Mouse (Mus musculus): Measurements from ENCODE around the gene Irf5.

The Irf5 gene

DNA sequence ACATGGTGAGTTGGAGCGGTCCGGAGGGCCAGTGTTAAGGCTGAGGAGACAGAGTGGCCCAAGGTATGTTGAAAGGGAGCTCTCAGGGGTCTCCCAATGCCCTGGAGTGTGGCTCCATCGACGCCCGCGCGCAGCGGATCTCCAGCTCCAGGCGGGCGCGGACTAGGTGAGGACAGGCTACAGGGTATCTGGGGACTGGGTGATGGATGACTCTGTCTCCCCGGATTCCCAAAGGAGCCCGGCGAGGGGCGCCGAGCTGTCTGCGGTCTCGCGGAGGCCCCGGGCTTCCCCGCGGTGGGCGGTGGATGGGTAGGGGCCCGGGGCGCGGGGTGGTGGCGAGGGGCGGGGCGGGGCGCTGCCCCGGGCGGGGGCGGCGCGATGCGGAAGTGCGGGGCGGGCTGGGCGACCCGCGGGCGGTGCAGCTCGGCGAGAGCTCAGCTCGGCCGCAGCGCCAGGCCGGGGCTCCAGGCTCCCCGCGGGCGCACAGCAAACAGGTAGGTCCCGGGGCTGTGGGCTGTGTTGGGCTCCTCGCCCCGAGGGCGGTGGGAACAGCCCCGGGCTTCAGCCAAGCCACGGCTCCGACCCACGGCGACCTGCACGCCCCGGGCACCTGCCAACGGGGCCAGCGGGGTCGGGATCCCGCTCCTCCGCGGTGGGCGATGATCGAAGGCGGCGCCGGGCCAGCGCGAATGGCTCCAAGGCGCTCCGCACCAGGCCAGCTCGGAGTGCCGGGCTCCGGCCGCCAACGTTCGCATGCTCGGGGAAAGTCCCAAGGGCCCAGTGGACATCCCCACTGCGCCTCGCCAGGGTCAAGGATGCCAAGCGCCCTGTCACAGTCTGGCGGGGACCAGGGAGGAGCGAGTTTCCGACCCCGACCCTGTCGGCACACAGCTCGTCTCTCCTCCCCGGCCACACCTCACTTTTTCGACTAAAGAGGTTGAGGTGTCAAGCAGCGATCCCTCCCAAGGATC is at the start of gene Irf5:
Gene Irf5 (plus strand): TSS at position 345 of the 971 bp plus-strand sequence.
- no peak for DNase-seq

DNA sequence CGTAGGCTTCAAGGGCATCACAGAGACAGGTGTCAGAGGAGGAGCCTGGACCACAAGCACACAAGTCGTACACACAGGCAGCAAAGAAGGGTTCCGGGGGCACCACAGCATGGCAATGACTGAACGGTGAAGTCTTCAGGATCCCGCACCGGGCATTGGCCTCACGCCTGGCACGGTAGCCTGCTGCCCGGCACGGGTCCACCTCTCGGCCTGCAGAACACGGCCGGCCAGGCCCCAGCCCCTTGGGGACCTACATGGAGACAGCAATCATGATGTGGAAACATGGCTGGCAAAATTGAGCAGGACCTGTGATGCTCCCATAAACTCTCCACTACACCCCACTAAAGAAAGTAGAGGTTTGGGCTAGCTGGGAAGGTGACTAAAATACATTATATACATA is 43.7 kb upstream of the Irf5 start:
- no peak for DNase-seq

DNA sequence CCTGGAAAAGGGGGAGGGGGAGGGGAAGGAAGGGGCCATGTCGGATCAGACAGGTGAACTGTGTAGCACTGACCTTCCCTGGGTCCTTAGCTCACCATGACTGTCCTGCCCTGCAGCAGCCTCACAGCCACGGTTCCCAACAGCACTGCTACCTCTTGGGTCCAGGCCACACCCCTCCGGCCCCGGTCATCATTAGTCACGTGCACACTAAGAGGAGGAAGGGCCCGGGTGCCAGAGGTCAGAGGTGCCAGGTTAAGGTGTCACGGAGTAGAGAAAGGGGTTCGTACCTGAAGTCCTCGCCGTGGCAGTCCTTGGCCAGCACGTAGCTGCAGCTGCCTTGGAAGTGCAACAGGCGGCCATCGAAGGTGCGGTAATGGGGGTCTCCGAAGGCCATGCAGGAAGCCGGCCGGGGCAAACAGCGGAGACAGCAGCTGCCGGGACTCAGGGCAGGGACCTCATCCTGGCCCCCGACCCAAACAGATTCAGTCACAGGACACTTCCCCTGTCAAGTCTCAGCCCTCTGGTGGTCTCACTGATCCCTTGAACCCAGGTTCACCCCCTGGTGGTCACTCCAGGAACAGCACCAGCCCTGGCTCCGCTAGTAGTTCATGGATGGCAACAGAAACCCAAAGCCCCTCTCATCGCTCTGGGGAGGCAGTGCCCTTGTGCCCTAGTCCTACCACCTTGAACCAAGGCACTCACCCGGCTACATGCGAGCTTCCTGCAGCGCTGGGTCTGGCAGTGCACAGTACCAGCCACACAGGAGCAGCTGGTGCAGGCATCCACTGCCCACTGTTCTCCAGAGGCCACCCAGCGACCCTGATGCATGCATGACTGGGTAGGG is 41.5 kb upstream of the Irf5 start:
- DNase-seq, result peak; percentile 68

DNA sequence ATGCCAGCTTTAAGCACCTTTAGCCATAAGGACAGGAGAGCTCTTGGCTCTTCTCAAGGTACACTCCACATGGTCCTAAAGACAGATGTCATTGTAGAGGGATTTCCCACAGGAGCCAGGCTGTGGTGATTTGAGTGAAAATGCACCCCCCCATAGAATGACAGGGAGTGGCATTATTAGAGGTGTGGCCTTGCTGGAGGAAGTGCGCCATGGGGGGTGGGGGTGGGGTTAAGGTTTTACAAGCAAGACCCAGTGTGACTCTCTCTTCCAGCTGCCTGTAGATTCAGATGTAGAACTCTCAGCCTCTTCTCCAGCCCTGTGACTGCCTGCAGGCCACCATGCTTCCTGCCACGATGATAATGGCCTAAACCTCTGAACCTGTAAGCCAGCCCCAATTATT is 40.5 kb upstream of the Irf5 start:
- no peak for DNase-seq

DNA sequence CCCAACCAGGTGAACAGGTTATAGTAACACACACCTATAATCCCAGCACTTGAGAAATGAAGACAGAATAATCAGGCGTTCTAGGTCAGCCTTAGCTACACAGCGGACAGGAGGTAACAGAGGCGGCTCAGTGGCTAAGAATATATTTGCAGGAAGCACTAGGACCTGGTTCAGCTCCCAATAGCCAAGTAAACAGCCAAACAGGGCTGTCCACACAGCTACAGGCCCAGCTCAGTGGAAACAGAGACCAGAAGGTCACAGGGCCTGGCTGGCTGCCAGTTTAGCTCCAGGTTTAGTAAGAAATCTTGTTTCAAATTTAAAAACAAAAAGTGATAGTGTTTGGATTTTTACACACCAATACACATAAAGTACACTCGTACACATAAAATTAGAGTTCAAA is 32.3 kb upstream of the Irf5 start:
- peak; percentile 65 for DNase-seq

DNA sequence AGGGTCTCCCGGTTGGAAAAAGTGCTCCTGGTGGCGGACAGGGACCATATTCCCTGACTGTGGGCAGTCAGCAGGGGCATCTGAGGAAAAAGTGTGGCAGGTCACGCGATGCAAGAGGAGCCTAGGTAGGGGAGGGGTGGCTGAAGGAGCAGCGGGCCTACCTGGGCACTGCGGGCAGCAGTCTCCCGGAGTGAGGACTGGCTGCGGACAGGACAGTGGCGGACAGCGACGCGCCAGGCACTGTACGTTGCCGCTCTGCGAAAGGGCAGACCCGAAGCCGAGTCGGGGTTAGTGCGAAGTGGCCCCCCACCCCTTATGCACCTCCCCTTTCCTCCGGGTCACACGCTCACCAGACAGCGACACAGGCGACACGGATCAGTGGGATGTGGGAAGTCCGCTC is 30.2 kb upstream of the Irf5 start:
- DNase-seq, result no peak

DNA sequence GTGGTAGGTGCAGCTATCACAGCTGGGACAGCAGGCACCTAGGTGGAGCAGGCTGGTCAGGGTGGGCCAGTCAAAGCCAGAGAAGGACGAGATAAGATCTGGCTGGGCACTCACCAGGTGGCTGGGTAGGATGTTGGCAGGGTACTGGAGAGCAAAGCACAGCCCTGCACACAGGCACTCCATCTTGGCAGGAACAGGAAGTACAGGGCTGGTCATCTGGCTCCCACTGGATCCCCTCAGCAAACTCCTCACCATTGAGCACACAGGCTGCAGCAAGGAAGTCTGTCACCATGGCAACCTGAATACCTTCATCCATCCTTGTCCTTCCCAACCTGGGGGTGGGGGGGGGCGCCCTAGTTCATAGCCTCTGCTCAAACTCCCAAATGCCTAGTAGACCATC is 28.6 kb upstream of the Irf5 start:
- DNase-seq, result no peak

DNA sequence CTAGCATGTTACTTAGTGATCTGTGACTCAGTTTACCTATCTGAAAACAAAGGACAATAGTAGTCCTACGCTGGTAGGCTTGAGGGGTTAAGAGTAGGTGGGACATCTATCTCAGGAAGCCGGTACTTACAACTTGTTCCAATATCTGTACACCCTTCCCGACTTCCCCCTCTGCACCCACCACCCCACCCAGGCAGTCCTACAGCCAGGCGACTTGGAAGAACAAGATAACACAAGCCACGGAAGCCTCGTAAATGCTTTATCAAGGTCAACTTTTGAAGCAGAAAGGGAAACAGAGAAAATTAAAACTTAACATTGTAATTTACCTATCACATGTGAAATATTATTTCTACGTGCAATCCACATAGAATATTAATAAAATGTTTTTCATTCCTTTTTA is 26.2 kb upstream of the Irf5 start:
- DNase-seq, result no peak

DNA sequence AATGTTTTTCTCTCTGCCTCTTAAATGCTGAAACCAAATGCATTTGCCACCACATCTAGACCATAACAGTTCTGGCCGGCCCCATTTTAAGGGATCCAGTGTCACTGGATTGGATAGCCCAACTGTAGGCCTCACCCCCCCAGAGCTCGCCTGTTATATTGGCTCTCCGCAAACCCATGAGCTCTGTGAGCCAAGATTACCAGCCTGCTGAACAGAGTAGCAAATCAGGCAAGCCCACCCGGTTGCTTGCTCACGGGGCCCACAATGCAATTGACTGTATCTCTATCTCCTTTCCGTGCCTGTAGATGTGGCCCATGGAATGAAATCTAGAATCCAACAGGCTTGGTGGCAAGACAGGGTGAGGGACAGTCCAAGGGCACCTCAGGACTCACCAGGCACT is 25.6 kb upstream of the Irf5 start:
- DNase-seq, result no peak

DNA sequence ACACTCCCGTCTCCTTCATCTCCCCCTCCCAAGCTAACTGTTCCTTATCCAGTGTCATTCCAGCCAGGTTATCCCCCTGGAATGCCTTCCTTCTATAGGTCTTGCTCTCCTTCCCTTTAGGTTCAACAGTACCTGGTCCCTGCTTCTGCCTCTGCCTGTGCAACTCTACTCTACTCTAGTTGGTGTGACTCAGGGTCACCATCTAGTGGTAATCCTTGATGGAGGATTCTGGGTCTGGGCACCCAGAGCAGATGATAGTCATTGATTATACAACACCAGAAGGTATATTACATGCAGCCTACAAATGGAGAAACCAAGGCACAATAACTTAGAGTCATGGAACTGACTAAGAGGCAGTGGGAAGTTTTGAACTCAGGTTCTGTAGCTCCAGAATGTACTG is 24.8 kb upstream of the Irf5 start:
- DNase-seq, result peak; percentile 29

DNA sequence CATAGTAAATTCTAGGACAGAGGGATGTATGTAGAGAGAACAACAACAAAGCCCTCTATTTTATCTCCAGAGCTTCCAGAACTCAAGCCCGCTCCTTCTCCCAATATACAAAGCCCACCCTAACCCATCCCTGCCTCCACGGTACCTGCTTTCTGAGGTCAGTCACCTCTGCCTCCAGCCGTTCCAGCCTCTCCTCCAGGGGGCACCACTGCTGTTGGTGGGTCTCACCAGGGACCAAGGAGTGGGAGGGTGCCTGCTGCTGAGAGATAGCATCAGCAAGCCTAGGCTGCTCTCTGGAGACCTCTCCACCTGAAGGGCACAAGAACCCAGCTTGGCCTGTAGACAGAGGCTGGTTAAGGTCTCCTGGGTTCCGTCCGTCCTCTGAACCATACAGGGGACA is 20.9 kb upstream of the Irf5 start:
- DNase-seq, result no peak

DNA sequence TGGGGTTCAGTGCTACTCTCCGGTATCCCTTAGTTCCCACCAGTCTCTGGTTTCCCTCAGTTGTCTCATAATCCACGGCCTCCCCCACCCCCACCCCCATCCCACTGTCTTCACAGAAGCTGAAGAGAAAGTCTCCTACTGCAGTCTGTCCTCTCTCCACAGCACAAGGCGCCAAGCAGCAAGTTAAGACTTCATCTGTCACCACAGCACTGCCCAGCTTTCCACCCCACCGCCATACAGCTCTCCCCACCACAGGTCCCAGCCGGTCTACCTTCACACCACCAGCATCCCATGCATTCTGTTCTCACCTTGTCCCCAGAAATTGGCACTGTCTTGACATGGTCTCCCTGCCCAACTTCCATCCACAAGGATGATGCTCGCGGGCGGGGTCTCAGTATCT is 19.6 kb upstream of the Irf5 start:
- DNase-seq, result no peak

DNA sequence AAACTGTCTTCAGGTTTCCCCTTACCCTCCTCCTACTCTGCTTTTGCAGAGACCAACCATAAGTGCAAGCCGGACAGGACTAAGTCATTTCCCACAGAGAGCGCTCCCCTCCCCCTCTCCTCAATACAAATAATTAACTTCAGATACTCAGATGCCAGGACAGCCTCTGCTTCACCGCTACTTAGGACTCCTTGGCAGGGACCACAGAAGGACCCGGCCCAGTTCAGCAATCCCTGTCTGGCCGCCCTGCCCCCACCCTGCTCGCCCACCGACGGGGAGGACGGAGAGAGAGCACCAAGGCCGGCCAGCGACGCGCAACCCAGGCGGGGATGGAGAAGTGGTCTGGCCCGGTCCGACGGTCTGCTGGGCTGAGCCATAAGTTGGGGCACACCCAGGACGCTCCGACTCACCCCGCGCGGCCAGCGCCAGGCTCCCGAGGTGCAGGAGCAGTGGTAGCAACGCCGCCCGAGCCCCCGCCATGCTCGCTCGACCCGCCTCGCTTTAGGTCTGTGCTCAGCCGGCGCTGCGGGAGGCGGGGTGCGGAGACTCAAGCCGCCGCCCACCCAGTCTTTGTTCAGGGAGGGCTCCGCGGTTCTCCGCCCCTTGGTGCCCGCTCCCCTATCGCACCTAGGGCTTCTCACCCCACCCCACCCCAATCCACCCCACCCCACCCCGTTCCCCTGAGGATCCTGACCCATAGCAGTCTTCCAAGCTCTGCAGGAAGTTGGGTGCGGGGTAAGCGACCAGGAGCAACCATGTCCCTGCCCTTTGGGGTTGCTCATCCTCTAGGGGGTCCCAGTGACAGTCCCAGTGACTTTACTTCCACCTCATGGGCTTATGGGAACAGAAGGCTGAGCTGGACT is 18.7 kb upstream of the Irf5 start, which contains the start of gene Kcp:
Gene Kcp (minus strand): TSS at position 506 of the 863 bp plus-strand sequence.
- peak; percentile 67 for DNase-seq

DNA sequence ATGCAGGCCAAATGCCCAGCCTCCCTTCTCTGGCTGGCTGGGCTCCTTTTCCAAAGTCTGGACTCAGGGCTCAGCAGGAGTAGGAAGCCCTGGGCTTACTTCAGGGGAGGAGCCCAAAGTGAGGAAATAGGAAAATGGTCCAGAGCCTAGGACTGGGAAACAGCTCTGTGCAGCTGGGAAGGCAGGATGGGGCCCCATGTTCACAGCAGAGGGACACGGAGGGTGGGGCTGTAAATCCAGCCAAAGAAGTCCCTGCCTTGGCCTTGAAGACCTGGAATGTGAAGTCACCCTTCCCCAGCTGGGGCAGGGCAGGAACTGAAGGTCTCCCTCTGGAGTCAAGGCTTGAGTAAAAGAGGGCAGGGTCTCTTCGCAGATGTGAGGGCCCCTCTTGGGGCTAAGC is 17.3 kb upstream of the Irf5 start:
- DNase-seq, result no peak

DNA sequence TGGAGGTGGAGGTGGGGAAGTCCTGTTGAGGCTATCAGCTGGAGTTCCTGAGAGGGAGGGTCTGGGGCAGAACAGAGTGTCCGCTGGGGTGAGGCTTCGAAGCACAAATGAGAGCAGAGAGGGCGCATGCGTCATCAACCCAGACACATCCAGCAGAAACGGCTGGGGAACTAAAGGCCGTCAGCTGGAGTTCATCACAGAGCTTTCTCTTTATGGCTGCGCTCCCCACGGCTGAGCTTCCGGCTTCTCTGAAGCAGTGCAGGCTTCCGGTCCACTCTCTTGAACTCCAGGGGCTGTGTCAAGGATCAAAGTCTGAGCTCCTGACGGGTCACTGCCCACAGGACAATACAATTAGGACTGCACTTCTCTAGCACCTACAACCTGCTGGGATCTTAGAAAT is 13.1 kb upstream of the Irf5 start:
- DNase-seq, result peak; percentile 82

DNA sequence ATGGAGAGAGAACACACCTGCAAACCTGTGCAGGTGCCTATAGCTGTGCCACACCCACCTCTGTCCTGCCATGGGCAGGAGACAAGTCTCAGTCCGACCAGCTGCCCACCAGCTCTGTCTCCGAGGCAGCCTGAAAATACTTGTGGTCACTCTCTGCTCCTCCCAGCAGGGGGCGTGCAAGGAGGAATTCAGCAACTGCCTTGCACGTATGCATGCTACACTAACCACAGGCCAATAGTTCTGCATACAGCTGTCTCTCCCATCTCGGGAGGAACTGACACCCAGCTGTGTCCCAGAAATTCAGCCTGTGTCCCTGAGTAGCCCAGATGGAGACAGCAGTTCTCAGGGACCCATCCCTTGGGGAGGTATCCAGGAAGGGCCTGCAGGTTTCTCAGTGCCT is 9.3 kb upstream of the Irf5 start:
- DNase-seq, result peak; percentile 77

DNA sequence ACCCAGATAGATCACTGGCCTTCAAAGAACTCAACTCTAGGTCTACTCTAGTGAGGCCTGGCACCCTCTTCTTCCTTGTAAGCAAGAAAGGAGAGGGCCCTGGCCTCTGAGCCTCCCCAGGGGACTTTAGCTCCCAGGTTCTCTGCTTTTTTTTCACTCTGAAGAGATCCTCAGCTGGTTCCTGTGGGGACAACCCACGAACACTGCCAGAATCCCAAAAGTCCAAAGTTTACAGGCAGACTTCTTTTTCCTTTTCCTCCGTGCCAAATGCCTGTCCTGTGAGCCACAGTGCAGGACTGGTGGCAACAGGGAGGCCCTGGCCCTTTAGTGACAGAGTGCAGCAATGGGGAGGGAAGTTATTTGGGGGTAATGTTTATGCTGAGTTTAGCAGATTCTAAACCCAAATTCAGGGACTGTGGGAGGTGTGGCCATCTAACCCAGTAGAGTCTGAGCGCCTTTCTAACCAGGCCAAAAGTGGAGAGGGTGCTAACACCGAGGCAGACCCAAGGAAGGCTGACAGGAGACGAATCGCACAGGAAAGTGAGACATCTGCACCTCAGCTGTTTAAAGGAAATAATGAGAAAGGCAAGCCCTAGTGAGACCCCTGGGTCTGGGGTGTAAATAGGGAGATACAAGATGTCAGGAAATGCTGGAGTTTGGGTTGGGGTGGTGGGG is 3.7 kb upstream of the Irf5 start:
- no peak for DNase-seq

DNA sequence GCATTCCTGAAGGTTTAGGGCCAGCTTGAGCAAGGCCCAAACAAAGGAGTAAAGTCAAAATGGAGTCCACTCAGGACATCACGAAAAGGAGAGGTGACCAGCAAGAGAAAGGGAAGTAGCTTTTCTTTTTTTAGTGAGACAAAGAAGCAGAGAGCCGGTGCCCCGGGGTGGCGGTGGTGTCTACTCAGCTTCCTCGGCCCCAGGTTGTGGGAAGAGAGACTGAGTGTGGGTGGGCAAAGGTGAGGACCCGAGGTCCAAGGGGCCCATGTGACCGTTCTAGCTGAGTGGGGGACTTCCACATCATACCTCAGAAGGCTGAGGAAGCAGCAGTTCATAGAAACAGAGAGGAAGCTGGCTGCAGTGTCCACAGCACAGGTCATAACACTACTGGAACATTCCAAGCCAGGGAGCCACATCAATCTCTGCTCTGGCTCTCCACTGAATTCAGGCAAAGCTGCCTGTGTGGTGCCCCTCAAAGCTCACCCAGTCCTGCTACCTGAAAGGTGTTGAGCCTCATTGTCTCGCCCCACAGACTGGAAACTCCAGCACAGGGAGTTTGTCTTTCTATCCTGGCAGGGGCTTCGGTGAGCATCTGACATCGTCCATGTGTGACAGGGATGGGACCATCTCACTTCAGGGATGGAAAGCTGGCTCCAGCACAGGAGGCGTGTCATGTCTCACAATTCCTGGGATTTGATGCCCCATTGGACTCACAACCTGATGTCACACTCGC is 3.0 kb upstream of the Irf5 start:
- DNase-seq, result no peak

DNA sequence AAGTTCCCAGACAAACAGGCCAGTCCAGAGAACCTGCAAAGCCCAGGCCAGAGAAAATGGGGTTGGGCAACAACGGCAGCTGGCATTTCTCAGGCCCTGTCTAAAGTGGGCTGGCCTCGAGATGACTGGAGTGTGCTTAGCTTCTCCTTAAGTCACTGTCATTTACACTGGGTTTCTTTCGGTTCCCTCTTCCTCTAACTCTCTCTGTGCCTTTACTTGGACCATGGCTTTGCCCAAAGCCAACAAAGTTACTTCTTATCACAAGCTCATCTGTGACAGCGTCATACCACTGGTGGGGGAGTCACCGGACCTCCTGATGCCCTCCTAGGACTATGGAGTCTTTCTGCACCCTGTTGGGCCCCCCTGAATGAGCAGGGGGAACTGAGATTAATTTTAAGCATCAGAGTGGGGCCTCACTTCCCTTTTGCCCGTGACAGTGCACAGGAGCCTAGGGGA is 2.4 kb upstream of the Irf5 start:
- DNase-seq, result peak; percentile 41

DNA sequence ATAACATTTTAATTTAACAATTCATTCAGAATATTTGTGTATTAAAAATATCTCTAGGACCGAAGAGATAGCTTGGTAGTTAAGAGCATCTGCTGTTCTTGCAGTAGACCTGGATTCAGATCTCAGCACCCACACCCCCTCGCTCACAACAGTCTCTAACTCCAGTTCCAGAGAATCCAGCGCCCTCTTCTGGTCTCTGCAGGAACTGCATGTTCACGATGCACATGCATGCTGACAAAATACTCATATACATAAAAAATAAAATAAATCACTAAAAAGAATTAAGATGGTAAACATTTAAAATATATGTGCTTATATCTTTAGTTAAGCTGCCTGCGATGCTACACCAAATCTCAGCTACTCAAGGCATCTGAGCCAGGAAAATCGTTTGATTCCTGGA is 1.2 kb upstream of the Irf5 start:
- DNase-seq, result no peak

Measured in kidney, postnatal 14 days (tissue).